Mouse (Mus musculus) T-helper 1 cell (primary cell): ENCODE results near the gene Troap.

ENCODE experiments used
- in situ Hi-C: fragments of 300-600 bp; cut with MboI, MseI; formaldehyde crosslinking; loops from one replicate; pipeline ENCODE4 v1.15.1; 2025; ENCODE audit warnings: high pct_unique_total_duplicates

The Troap gene

GRCm38 (mm10) chr15:99074019-99074599, at the start of gene Troap:
TSS of gene Troap (plus strand) at chr15:99074575.
- in situ Hi-C loops = no loop called here

DNA sequence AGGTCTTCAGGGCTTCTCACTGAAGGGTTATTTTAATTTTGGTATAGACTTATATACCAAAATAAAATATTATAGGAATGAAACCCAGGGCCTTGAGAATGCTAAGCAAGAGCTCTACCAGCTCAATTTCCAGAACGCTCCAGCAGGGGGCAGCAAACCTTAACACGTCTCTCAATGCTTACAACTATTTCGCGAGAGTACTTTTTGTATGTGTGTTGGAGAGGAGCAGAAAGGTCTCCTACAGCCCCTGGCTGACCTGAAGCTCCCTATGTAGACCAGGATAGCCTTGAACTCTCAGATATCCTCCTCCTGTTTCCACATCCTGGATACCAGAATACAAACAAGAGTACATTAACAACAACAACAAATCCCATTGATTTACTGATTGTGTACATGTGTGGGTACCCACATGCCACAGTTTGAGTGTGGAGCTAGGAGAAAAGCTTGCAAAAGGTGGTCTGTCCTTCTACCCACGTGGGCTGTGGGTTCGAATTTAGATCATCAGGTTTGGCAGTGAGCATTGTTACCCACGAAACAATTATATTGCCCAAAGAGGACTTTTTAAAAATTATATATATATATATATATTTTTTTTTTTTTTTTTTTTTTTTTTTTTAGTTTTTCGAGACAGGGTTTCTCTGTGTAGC, 49.6 kb upstream of the Troap start:
- in situ Hi-C loops = no loop called here

DNA sequence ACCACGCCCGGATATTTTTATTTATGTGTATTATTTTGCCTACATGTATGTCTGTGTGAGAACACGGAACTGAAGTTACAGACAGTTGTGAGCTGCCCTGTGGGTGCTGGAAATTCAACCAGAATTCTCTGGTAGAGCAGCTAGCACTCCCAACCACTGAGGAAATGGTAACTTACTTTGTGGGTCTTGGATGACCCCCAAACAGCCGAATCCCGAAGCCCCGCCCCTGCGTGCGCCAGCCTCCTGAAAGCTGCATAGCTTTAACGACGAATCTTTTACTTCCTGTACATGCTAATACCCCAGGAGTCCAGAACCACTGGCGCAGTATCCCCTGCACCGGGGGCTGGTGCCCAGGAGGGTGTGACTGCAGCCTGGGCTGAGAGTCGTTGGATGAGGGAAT, 49.0 kb upstream of the Troap start:
- in situ Hi-C loops = no loop called here

- in situ Hi-C loops = no loop called here
Measured at GRCm38 (mm10) chr15:99026259-99026658, 48.1 kb upstream of the Troap start.

DNA sequence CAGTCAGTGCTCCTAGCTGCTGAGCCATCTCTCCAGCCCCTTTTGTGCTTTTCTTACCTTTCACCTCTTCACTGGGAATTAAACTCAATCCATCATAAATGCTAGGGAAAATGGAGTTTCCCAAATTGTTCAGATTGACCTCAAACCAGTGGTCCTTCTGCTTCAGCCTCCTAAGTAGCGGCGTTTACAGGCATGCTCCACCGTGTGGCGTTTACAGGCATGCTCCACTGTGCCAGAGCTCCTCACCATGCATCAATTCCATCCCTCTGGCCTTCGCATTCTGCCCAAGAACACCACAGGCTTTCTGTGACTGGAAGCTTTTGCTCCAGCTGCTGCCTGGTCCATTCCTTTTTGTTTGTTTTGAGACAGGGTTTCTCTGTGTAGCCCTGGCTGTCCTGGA, 47.3 kb upstream of the Troap start:
- in situ Hi-C loops = no loop called here

GRCm38 (mm10) chr15:99028874-99029458, 45.4 kb upstream of the Troap start:
- in situ Hi-C loops = no loop called here

DNA sequence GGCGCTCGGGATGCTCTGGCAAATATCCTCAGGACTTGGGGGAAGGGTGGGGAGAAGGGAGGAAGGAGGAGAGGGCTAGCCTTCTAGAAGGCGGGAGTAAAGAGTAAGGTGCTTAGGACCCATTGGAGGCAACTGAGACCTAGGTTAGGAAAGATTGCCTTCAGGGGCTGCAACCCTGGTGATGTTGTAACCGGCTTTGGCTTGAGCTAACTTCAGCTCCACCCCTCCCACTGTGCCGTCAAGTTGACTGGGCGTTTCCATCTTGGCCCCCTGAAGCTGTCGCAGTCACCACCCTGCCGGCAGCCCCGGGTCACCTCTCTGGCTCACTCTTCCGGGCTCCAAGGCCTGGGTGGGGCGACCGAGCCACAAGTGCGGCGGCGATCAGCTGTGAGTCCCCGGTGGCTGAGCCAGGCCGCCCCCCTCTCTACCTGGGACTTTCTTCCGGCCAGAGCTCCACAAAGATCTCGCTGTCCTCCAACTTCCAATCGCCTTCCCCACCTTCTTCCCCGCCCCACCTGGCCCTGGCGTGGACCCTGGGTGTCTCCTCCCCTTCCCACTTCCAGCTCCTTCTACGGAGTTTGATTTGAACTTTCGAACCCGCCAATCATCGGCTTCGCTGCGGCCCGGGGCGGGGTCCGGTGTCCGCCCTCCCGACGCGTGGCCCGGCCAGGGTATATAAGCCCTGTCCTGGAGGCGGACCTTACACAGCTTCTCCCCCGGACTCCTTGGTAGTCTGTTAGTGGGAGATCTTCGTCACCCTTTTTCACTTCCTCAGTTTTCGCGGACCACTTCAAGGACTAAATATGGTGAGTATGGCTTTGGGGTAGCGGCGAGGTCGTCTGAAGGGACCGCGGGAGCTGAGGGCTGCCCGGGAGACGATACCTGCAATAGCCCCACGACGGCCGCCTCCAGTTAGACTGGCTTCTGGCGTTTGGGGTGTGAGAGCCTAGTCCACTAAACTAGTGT, 44.5 kb upstream of the Troap start, which contains the start of gene Tuba1c:
Gene Tuba1c, plus strand, starts transcription at position 273 of the 966 bp plus-strand sequence.
- in situ Hi-C loops = loop anchor here (5.0 kb wide), 1 partner anchor 98 kb away; the partner anchor contains the start of gene Tuba1b

GRCm38 (mm10) chr15:99030585-99031387, 43.6 kb upstream of the Troap start:
- in situ Hi-C loops = loop anchor here (5.0 kb wide), 1 partner anchor 98 kb away; the partner anchor contains the start of gene Tuba1b

DNA sequence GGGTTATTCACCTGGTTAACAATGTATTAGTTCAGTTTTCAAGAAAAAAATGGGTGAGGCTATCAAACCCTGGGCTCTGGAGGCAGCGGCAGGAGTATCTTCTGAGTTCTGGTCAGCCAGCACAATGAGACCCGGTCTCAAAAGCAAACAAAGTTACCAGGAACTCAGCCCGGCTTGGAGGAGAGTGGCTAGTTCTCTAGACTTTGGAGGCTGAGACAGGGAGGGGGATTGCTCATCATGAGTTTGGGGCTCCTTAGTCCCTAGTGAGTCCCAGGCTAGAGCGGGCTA, 43.0 kb upstream of the Troap start:
- in situ Hi-C loops = loop anchor here (5.0 kb wide), 1 partner anchor 99 kb away; the partner anchor contains the start of gene Tuba1b

DNA sequence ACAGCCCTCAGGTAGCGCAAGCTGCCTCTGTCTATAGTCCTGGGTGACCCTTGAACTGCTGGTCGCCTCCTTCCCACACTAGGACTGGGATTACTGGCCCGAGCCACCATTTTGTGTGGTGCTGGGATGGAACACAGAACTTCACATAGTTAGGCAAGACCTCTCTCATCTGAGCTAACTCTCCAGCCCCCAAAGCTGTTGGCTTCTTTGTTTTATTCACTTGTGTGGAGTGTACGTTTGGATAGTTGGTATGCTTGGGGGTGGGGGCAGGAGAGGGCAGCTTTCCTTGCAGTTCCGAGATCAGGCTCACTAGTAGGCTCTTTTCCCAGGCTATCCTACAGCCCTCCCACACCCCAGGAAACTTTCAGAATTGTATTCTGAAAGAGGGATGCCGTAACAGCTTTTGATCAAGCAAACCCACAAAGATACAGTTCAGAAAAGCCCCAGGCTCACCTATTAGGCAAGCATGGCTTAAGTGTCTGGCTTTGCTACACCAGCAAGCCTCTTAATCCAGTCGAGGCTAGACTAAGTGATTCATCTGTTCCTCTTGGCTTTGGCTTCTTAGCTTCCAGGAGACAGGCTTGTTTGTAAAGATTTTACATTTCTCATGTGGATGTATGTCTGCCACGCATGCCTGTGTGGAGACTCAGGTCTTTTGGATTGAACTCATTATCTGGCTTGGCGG, 42.2 kb upstream of the Troap start:
- in situ Hi-C loops = loop anchor here (5.0 kb wide), 1 partner anchor 100 kb away; the partner anchor contains the start of gene Tuba1b

DNA sequence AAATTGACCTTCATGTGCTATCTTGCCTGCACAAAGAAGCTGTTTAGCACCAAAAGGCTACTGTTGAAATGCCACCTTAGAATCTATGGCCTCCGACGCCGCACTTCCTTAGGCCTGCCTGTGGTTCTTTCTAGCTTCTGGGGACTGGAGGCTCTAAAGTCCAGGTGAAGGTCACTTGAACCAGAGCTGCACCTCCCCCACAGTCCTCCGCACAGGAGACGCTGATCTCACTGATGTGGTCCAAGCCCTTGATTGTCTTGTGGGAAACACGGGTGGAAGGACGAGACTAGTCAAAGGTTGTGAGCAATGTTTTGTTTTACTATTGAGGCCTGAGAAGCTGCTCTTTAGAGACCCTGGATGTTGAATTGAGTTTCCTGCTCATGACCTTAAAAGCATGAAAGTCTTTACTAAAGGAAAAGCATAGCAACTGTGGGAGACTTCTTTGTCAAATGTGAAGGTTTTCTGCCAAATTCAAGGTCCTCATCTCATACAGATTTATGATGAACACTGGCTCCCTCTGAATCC, 41.6 kb upstream of the Troap start:
- in situ Hi-C loops = loop anchor here (5.0 kb wide), 1 partner anchor 100 kb away; the partner anchor contains the start of gene Tuba1b

DNA sequence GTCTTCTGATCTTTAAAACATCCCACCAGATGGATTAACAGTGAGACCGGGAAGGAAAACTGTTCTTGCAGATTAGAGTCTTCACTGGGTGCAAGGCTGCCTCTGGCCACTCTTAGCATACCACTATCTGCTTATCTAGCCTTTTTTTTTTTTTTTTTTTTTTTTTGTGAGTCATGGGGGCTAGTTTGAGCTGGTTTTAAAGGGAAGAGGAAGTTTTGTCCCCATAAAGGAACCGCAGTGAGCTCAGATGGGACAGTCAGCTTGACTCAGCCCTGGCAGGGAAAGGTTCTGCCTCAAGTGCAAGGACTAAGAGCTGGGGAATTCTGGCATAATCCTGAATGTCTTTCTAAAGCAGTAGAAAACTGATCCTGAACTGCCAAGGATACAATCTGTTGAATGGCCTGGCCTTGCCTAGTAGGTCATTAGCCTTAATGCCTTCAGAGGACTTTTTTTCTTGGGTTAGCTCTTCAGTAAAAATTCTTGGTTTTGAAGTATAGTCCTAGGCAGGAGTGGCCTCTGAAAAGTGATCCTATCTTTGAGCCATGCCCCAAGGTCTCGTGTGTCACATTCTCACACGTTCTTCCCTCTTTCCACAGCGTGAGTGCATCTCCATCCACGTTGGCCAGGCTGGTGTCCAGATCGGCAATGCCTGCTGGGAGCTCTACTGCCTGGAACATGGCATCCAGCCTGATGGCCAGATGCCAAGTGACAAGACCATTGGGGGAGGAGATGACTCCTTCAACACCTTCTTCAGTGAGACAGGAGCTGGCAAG, 40.7 kb upstream of the Troap start:
- in situ Hi-C loops = loop anchor here (5.0 kb wide), 1 partner anchor 101 kb away; the partner anchor contains the start of gene Tuba1b

DNA sequence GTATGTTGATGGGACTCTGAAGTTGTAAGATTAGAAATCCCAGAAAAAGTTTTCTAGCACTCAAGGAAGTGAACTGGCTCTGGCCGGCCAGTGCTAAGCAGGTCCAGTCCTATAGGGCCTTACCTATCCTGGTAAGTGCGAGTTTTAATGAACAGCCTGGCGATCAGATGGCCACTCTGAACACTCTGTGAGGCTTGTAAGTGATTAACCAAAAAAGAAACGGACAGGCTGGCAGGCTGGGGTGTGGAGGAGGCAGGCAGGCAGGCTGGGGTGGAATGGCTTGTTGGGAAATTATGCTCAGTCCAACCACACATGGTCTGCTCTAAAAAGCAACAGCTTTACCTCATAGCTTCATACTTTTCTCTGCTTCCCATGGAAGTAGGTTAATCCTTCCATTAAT, 38.9 kb upstream of the Troap start:
- in situ Hi-C loops = no loop called here

GRCm38 (mm10) chr15:99036249-99036905, 38.0 kb upstream of the Troap start:
- in situ Hi-C loops = no loop called here

DNA sequence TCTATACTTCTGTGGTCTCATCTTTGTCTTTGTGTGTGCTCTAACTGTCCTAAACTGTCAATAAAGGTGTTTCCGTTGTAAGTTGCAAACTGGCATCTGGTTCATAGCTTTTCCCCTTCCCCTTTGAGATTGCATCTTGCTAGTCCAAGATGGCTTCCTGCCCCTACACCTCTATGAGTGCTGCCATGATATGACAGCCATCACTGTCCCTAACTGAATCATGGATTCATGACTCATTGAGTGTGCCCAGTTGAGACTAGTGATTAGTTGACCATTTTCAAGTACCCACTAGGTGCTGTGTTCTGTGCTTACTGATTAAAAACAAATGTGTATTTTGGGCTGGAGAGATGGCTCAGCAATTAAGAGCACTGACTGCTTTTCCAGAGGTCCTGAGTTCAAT, 36.4 kb upstream of the Troap start:
- in situ Hi-C loops = no loop called here

DNA sequence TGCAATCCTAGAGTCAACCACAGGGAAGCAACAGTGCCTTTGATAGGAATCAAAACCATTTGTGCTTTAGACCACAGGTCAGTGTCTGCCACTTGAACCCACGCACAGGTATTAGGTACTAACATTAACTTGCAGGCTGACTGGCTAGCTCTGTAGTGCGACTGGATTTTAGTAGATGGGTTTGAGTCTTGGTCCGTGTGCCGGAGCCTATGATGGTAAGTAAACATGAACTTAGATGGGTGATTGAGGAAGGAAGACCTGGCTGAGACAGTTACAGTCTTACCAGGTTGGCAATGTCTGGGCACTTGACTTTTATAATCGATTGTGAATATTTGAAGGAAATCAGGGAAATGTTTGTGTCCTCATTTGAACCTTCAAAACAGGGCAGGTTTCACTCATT, 35.6 kb upstream of the Troap start:
- in situ Hi-C loops = no loop called here

DNA sequence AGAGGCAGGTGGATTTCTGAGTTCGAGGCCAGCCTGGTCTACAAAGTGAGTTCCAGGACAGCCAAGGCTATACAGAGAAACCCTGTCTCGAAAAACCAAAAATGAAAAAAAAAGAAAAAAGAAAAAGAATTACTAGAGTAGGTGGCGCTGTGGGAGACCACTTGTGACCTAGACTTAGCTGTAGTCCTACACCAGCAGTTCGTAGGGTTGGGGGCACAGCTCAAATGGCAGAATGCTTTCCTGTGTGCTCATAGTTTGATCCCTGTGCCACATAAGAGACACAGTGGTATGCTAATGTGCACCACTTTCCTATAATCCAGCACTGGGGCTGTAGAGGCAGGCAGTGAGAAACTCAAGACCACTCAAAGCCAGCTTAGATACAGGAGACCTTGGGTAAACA, 35.1 kb upstream of the Troap start:
- in situ Hi-C loops = no loop called here

DNA sequence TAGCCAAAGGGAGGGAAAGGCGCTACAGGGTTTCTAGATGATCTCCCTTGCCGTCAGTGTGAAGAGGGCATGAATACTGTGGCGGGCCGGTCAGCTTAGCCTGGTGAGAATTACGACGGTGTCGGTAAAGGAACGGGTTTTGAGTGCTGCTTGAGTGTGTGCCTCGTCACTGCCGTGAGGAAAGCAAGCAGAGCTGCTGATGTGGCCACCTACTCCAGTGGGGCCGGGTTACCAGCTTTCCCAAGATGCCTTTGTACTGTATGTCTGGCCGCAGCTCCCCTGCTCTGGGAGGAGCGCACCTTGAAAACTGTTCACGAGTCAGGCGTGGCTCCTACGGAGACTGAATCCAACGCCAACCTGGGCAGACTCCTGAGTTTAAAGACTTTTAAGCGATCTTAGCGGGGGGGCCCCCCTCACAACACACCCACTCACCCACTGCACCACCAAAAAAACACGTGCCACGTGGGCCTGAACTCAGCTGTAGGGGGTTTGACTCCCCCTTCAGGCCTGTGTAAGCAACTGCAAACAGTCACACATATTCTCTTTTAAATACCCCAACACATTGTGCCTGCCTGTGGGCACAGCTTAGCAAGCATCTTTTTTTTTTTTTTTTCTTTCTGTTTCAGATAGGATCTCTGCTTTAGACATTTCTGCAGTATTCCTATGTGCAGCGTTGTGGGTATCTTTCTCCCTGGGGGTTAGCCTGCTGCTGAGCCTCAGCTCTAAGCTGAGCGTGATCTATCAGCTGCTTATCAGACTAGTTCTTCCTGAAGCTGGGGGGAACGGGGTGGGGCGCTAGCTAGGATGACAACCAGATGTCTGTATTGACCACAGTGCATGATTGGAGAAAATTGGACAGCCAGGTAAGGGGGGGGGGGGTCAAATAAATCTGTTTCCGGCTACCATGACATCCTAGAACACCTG, 34.1 kb upstream of the Troap start:
- in situ Hi-C loops = no loop called here
